Mouse (Mus musculus) stomach, embryonic 14.5 days (tissue): ENCODE data around the gene Gm49369. TPM values are rescaled to one million over a fixed set of nuclear protein-coding genes. Genes with fewer than 3 reads are reported as not detected.
"Not testable (repeated sequence)": the region's sequence is repeated elsewhere in the genome, so short reads cannot be mapped to it uniquely, and the experiment has no call there.

Experiments
- ATAC-seq: fragments of 200-750 bp; cut with Nextera tagmentation; 2 replicates; pipeline ENCODE4 v1.8.0; 2017; ENCODE audit warnings: low read depth, moderate TSS enrichment; ENCODE audit not compliant: insufficient number of reproducible peaks, insufficient read depth, low FRiP score
- H3K27ac ChIP-seq: fragments of 300-500 bp; sonication (generic); 2 replicates; pipeline ENCODE4 v1.5.1; 2014; ENCODE audit warnings: mild to moderate bottlenecking, low read length, moderate library complexity, mixed read lengths
- H3K27me3 ChIP-seq: fragments of 300-500 bp; sonication (generic); 2 replicates; pipeline ENCODE4 v1.6.1; 2014; ENCODE audit warnings: low read length, control low read depth, mixed read lengths; ENCODE audit not compliant: control insufficient read depth, insufficient read depth
- H3K36me3 ChIP-seq: fragments of 300-500 bp; sonication (generic); 2 replicates; pipeline ENCODE4 v1.6.1; 2014; ENCODE audit warnings: mild to moderate bottlenecking, control low read depth, low read length, moderate library complexity, mixed read lengths; ENCODE audit not compliant: control insufficient read depth, insufficient read depth
- H3K4me1 ChIP-seq: fragments of 300-500 bp; sonication (generic); 2 replicates; pipeline ENCODE4 v1.6.1; 2014; ENCODE audit warnings: low read length, control low read depth, mixed read lengths; ENCODE audit not compliant: control insufficient read depth, insufficient read depth
- H3K4me2 ChIP-seq: fragments of 300-500 bp; sonication (generic); replicated peaks from 2 replicates; pipeline ENCODE4 v1.6.1; 2014; ENCODE audit warnings: low read depth, low read length, control low read depth
- H3K4me3 ChIP-seq: fragments of 300-500 bp; sonication (generic); 2 replicates; pipeline ENCODE4 v1.5.1; 2014; ENCODE audit warnings: low read depth, low read length, control low read depth
- H3K9ac ChIP-seq: fragments of 300-500 bp; sonication (generic); replicated peaks from 2 replicates; pipeline ENCODE4 v1.6.1; 2014; ENCODE audit warnings: low read depth, mild to moderate bottlenecking, control low read depth, low read length, moderate library complexity, mixed read lengths
- H3K9me3 ChIP-seq: fragments of 300-500 bp; sonication (generic); 2 replicates; pipeline ENCODE4 v1.6.1; 2016; ENCODE audit warnings: low read depth, low read length, control low read depth; ENCODE audit not compliant: control insufficient read depth
- WGBS: fragments of 180-500 bp; shearing (Covaris S2); extraction: QIAGEN DNeasy Blood & Tissue Kit; methylation state at CpG from one replicate; pipeline ENCODE4 v1.1.7; 2014; 5-methylcytosine and 5-hydroxymethylcytosine counted together
- polyA plus RNA-seq: library from polyadenylated mRNA; unstranded; fragments of >200 nt; fragmentation: Nextera tagmentation; extraction: Ambion mirVana; gene quantifications from 2 replicates; pipeline ENCODE4 v1.2.1, GENCODE M21; 2014

Gm49369 gene
- polyA plus RNA-seq, 1 experiment from 2014 or later, result not detected

GRCm38 (mm10) chr7:142340269-142340970 is 42.0 kb downstream of the Gm49369 start:
- no peaks in the 10 kb centered on the region for H3K36me3 ChIP-seq
- H3K27ac ChIP-seq, result no peak overlapping the region
- 57% methylated on average over 10 of the region's 10 CpGs for WGBS
- no peaks in the 10 kb centered on the region for H3K27me3 ChIP-seq
- no peaks in the 10 kb centered on the region for H3K4me1 ChIP-seq
- ATAC-seq, result no peak
- no peak overlapping the region for H3K4me2 ChIP-seq
- H3K4me3 ChIP-seq, result no peak overlapping the region
- H3K9me3 ChIP-seq, result no peaks in the 10 kb centered on the region
- no peak overlapping the region for H3K9ac ChIP-seq

- Histone ChIP-seq H3K4me3 (no peak overlapping the region), H3K4me1 (peaks cover 5% of the 10 kb centered on the region; the same call in 1 of the 2 replicates), H3K36me3 (no peaks in the 10 kb centered on the region), H3K27me3 (no peaks in the 10 kb centered on the region), H3K27ac (no peak overlapping the region), H3K4me2 (no peak overlapping the region), H3K9ac (no peak overlapping the region), H3K9me3 (no peaks in the 10 kb centered on the region)
- 85% methylated on average over 8 of the region's 8 CpGs for WGBS
- no peak for ATAC-seq
Measured at GRCm38 (mm10) chr7:142335151-142335550, 47.3 kb downstream of the Gm49369 start.

- Histone ChIP-seq H3K4me2 (no peak overlapping the region), H3K36me3 (no peaks in the 10 kb centered on the region), H3K9me3 (no peaks in the 10 kb centered on the region), H3K27ac (peak overlapping the region; percentile 7; the same call in 1 of the 2 replicates), H3K4me3 (no peak overlapping the region), H3K4me1 (peaks cover 10% of the 10 kb centered on the region; the same call in 1 of the 2 replicates), H3K27me3 (no peaks in the 10 kb centered on the region), H3K9ac (no peak overlapping the region)
- 6% methylated on average over 3 of the region's 3 CpGs for WGBS
- peak; percentile 63 for ATAC-seq
Measured at GRCm38 (mm10) chr7:142334246-142334645, 48.2 kb downstream of the Gm49369 start.

GRCm38 (mm10) chr7:142332741-142333140 is 49.7 kb downstream of the Gm49369 start:
- ATAC-seq, H3K4me2 ChIP-seq, H3K9me3 ChIP-seq, H3K36me3 ChIP-seq, H3K4me1 ChIP-seq, H3K4me3 ChIP-seq, H3K9ac ChIP-seq, H3K27me3 ChIP-seq: not testable (repeated sequence)
- peak overlapping the region; percentile 44; the same call in 1 of the 2 replicates for H3K27ac ChIP-seq
- 74% methylated on average over 4 of the region's 9 CpGs for WGBS

- no peak for ATAC-seq
- H3K4me1 ChIP-seq, result peaks cover 15% of the 10 kb centered on the region; the same call in 1 of the 2 replicates
- 89% methylated on average over 4 of the region's 4 CpGs for WGBS
Measured at GRCm38 (mm10) chr7:142331281-142331680, 51.2 kb downstream of the Gm49369 start.

GRCm38 (mm10) chr7:142330271-142330724 is 52.2 kb downstream of the Gm49369 start:
- WGBS, result 29% methylated on average over 9 of the region's 9 CpGs
- Histone ChIP-seq H3K4me3 (no peak overlapping the region), H3K27me3 (no peaks in the 10 kb centered on the region), H3K4me2 (no peak overlapping the region), H3K4me1 (peaks cover 15% of the 10 kb centered on the region; the same call in 1 of the 2 replicates), H3K9me3 (no peaks in the 10 kb centered on the region), H3K9ac (no peak overlapping the region), H3K27ac (peak overlapping the region; percentile 68), H3K36me3 (no peaks in the 10 kb centered on the region)
- ATAC-seq, result peak; percentile 74; the same call in 1 of the 2 replicates

More at GRCm38 (mm10) chr7:142331281-142331680, 51.2 kb downstream of the Gm49369 start:
- no peak overlapping the region; the same call in 1 of the 2 replicates for H3K27ac ChIP-seq
- no peaks in the 10 kb centered on the region for H3K36me3 ChIP-seq
- H3K9me3 ChIP-seq, result no peaks in the 10 kb centered on the region
- H3K4me2 ChIP-seq, result no peak overlapping the region
- no peak overlapping the region for H3K4me3 ChIP-seq
- no peak overlapping the region for H3K9ac ChIP-seq
- H3K27me3 ChIP-seq, result no peaks in the 10 kb centered on the region

- 56% methylated on average over 3 of the region's 3 CpGs for WGBS
Measured at GRCm38 (mm10) chr7:142328507-142328906, 54.0 kb downstream of the Gm49369 start.

GRCm38 (mm10) chr7:142326714-142327445 is 55.6 kb downstream of the Gm49369 start:
- no peak for ATAC-seq

More at GRCm38 (mm10) chr7:142328507-142328906, 54.0 kb downstream of the Gm49369 start:
- H3K27me3 ChIP-seq, result no peaks in the 10 kb centered on the region
- peak overlapping the region; percentile 89; the same call in 1 of the 2 replicates for H3K27ac ChIP-seq
- peaks cover 15% of the 10 kb centered on the region; the same call in 1 of the 2 replicates for H3K4me1 ChIP-seq
- no peaks in the 10 kb centered on the region for H3K36me3 ChIP-seq
- no peak overlapping the region for H3K4me2 ChIP-seq
- H3K9me3 ChIP-seq, result no peaks in the 10 kb centered on the region
- no peak for ATAC-seq
- H3K9ac ChIP-seq, result no peak overlapping the region
- no peak overlapping the region for H3K4me3 ChIP-seq

More at GRCm38 (mm10) chr7:142326714-142327445, 55.6 kb downstream of the Gm49369 start:
- H3K27ac ChIP-seq, result peak overlapping the region; percentile 89
- no peaks in the 10 kb centered on the region for H3K9me3 ChIP-seq
- H3K9ac ChIP-seq, result no peak overlapping the region
- H3K4me3 ChIP-seq, result no peak overlapping the region
- peaks cover 21% of the 10 kb centered on the region; the same call in 1 of the 2 replicates for H3K4me1 ChIP-seq
- H3K36me3 ChIP-seq, result no peaks in the 10 kb centered on the region
- 23% methylated on average over 9 of the region's 9 CpGs for WGBS
- no peaks in the 10 kb centered on the region for H3K27me3 ChIP-seq
- no peak overlapping the region for H3K4me2 ChIP-seq
